Mouse (Mus musculus) midbrain, postnatal 0 days (tissue): ENCODE measurements around the gene Dnajc5. TPM values are rescaled to one million over a fixed set of nuclear protein-coding genes. Genes with fewer than 3 reads are reported as not detected.

Source experiments
- ATAC-seq: fragments of 200-750 bp; cut with Nextera tagmentation; 2 replicates; pipeline ENCODE4 v1.8.0; 2017; ENCODE audit warnings: moderate number of reproducible peaks, mild to moderate bottlenecking, moderate TSS enrichment, moderate library complexity; ENCODE audit not compliant: low FRiP score
- DNase-seq: peaks from one replicate; pipeline ENCODE4 v3.0.0-alpha.2; 2015; ENCODE audit warnings: low spot score
- H3K27ac ChIP-seq: fragments of 300-500 bp; sonication (generic); 2 replicates; pipeline ENCODE4 v1.5.1; 2014; ENCODE audit warnings: low read depth, mild to moderate bottlenecking, low read length, mixed read lengths
- H3K27me3 ChIP-seq: fragments of 300-500 bp; sonication (generic); 2 replicates; pipeline ENCODE4 v1.6.1; 2014; ENCODE audit warnings: low read length, control low read depth, mixed read lengths; ENCODE audit not compliant: insufficient read depth
- H3K36me3 ChIP-seq: fragments of 300-500 bp; sonication (generic); 2 replicates; pipeline ENCODE4 v1.6.1; 2014; ENCODE audit warnings: low read length, control low read depth, mixed read lengths; ENCODE audit not compliant: insufficient read depth
- H3K4me1 ChIP-seq: fragments of 300-500 bp; sonication (generic); 2 replicates; pipeline ENCODE4 v1.6.1; 2014; ENCODE audit warnings: mild to moderate bottlenecking, control low read depth, antibody characterized with exemption, low read length, mixed read lengths; ENCODE audit not compliant: insufficient read depth
- H3K4me2 ChIP-seq: fragments of 300-500 bp; sonication (generic); 2 replicates; pipeline ENCODE4 v1.6.1; 2014; ENCODE audit warnings: low read depth, mild to moderate bottlenecking, low read length, mixed read lengths; ENCODE audit not compliant: poor library complexity, severe bottlenecking
- H3K4me3 ChIP-seq: fragments of 300-500 bp; sonication (generic); 2 replicates; pipeline ENCODE4 v1.5.1; 2014; ENCODE audit warnings: low read depth, mild to moderate bottlenecking, low read length, moderate library complexity
- H3K9ac ChIP-seq: fragments of 300-500 bp; sonication (generic); replicated peaks from 2 replicates; pipeline ENCODE4 v1.6.1; 2014; ENCODE audit warnings: mild to moderate bottlenecking, low read length, moderate library complexity, mixed read lengths; ENCODE audit not compliant: poor library complexity, severe bottlenecking
- H3K9me3 ChIP-seq: fragments of 300-500 bp; sonication (generic); 2 replicates; pipeline ENCODE4 v1.6.1; 2016; ENCODE audit warnings: low read length, control low read depth
- CTCF ChIP-seq: IDR thresholded peaks from 2 replicates; pipeline ENCODE4 v1.5.1; 2016; ENCODE audit warnings: antibody characterized with exemption, mild to moderate bottlenecking
- WGBS: fragments of 180-500 bp; shearing (Covaris S2); extraction: QIAGEN DNeasy Blood & Tissue Kit; methylation state at CpG from one replicate; pipeline ENCODE4 v1.1.7; 2014; 5-methylcytosine and 5-hydroxymethylcytosine counted together
- polyA plus RNA-seq: library from polyadenylated mRNA; unstranded; fragments of >200 nt; fragmentation: Nextera tagmentation; extraction: Ambion mirVana; gene quantifications from 2 replicates; pipeline ENCODE4 v1.2.1, GENCODE M21; 2015
- total RNA-seq: library from RNA; depleted of rRNA; stranded (reverse); fragments of >200 nt; gene quantifications from 2 replicates; pipeline ENCODE4 v1.2.3, GENCODE M21; 2014

The Dnajc5 gene
- total and polyA plus RNA-seq, 2 experiments from 2014 or later: 303 to 487 TPM

- WGBS: 0% methylated on average over 12 of the region's 12 CpGs
- H3K9me3 ChIP-seq: no peaks in the 10 kb centered on the region
- H3K27ac ChIP-seq: peak overlapping the region; percentile 91
- H3K4me2 ChIP-seq: peak overlapping the region; percentile 83
- TF ChIP-seq CTCF: no peak
- peak overlapping the region; percentile 89 for H3K9ac ChIP-seq
- H3K4me1 ChIP-seq: no peaks in the 10 kb centered on the region
- peak overlapping the region; percentile 86 for H3K4me3 ChIP-seq
- DNase-seq: peak; percentile 10
- no peaks in the 10 kb centered on the region for H3K27me3 ChIP-seq
- peak; percentile 9; the same call in 1 of the 2 replicates for ATAC-seq
- peaks cover 20% of the 10 kb centered on the region for H3K36me3 ChIP-seq
Observed at GRCm38 (mm10) chr2:181497548-181497875, 22.8 kb upstream of the Dnajc5 start.

DNA sequence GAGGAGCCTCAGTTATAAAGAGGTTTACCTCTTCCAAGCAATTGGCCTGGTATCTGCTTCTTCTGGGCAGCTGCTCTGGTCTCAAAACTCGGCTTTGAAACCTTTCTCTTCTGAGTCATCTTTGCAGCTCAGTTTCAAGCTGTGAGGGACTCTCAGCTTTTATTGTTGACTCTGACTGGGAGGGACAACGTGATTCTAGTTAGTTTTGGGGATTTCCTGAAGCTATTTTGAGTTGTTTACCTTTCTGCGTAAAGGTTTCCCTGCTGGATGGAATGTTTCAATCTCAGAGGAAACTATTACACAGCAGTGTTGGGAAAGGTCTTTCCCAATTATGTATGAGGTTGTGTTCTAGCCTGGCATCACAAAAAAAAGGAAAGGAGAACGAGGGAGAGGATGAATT lies 21.6 kb upstream of the Dnajc5 start:
- Histone ChIP-seq H3K4me3 (no peak overlapping the region), H3K4me1 (no peaks in the 10 kb centered on the region), H3K27me3 (no peaks in the 10 kb centered on the region), H3K4me2 (no peak overlapping the region), H3K27ac (no peak overlapping the region), H3K9ac (no peak overlapping the region), H3K9me3 (no peaks in the 10 kb centered on the region), H3K36me3 (peaks cover 28% of the 10 kb centered on the region)
- DNase-seq (no peak), ATAC-seq (no peak)
- TF ChIP-seq CTCF: no peak
- WGBS: 80% methylated on average over 4 of the region's 4 CpGs

GRCm38 (mm10) chr2:181509191-181509590 lies 11.1 kb upstream of the Dnajc5 start:
- H3K27ac ChIP-seq: no peak overlapping the region
- no peak overlapping the region for H3K4me3 ChIP-seq
- no peak overlapping the region for H3K4me2 ChIP-seq
- H3K9me3 ChIP-seq: no peaks in the 10 kb centered on the region
- WGBS: 94% methylated on average over 2 of the region's 2 CpGs
- H3K4me1 ChIP-seq: no peaks in the 10 kb centered on the region
- H3K27me3 ChIP-seq: no peaks in the 10 kb centered on the region
- no peak for TF ChIP-seq CTCF
- ATAC-seq (no peak), DNase-seq (no peak)
- no peak overlapping the region for H3K9ac ChIP-seq
- peaks cover 40% of the 10 kb centered on the region for H3K36me3 ChIP-seq

DNA sequence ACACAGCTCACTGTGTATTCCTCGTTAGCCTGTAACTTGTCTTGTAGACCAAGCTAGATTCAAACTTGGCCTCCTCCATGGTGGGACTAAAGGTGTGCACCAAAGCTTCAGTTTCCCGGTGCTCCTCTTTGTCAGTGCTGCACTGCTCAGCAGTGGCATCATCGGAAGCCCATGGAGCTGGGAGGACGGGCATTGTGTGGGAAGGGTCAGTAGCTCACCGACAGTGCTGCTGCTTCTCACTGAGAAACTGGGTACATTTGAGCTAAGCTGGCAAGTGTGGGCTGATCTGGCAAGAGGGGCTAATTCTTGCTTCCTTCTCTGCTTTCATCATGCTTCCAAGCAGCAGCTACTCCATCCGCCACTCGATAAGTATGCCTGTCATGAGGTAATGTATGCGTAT lies 9.1 kb upstream of the Dnajc5 start:
- Histone ChIP-seq H3K27me3 (no peaks in the 10 kb centered on the region), H3K4me2 (no peak overlapping the region), H3K4me3 (no peak overlapping the region), H3K9ac (no peak overlapping the region), H3K9me3 (no peaks in the 10 kb centered on the region), H3K4me1 (no peaks in the 10 kb centered on the region), H3K27ac (no peak overlapping the region), H3K36me3 (peaks cover 50% of the 10 kb centered on the region)
- DNase-seq (no peak), ATAC-seq (no peak)
- 96% methylated on average over 8 of the region's 8 CpGs for WGBS
- no peak for TF ChIP-seq CTCF

GRCm38 (mm10) chr2:181519201-181519600 lies 1.1 kb upstream of the Dnajc5 start:
- 72% methylated on average over 3 of the region's 3 CpGs for WGBS
- DNase-seq (no peak), ATAC-seq (no peak)
- TF ChIP-seq CTCF: no peak
- Histone ChIP-seq H3K4me3 (peak overlapping the region; percentile 90), H3K9me3 (no peaks in the 10 kb centered on the region), H3K4me1 (peaks cover 7% of the 10 kb centered on the region; the same call in 1 of the 2 replicates), H3K27me3 (no peaks in the 10 kb centered on the region), H3K27ac (peak overlapping the region; percentile 96), H3K4me2 (peak overlapping the region; percentile 63), H3K36me3 (peaks cover 22% of the 10 kb centered on the region), H3K9ac (peak overlapping the region; percentile 95; the same call in 1 of the 2 replicates)

- Histone ChIP-seq H3K9me3 (no peaks in the 10 kb centered on the region), H3K27ac (peak overlapping the region; percentile 96), H3K9ac (peak overlapping the region; percentile 95), H3K27me3 (no peaks in the 10 kb centered on the region), H3K36me3 (peaks cover 15% of the 10 kb centered on the region), H3K4me3 (peak overlapping the region; percentile 90), H3K4me2 (peak overlapping the region; percentile 63), H3K4me1 (peaks cover 7% of the 10 kb centered on the region; the same call in 1 of the 2 replicates)
- WGBS: under 1% methylated on average over 17 of the region's 17 CpGs
- TF ChIP-seq CTCF: no peak
- DNase-seq (no peak), ATAC-seq (no peak)
Observed at GRCm38 (mm10) chr2:181520936-181521227, 597 bp downstream of the Dnajc5 start.
